Mouse (Mus musculus): ENCODE results near the gene Cwc25. TPM values are rescaled to one million over a fixed set of nuclear protein-coding genes. Genes with fewer than 3 reads are reported as not detected.
"Not testable (repeated sequence)": the region's sequence is repeated elsewhere in the genome, so short reads cannot be mapped to it uniquely, and the experiment has no call there.

Cwc25 gene
- polyA plus RNA-seq, 1 experiment from 2014 or later, result 10.5 TPM

- no peak overlapping the region for H3K9ac ChIP-seq (ENCODE audit: low read length)
- H3K27ac ChIP-seq (ENCODE audit: low read depth), result no peak overlapping the region
- H3K4me2 ChIP-seq (ENCODE audit: low read length), result no peak overlapping the region
- H3K4me1 ChIP-seq (replicated peaks; ENCODE audit: control insufficient read depth, insufficient read depth, low read length), result 0 out of 2 replicates have a peak, but pooled peaks cover 10% of the 10 kb centered on the region
- ATAC-seq (replicated peaks; ENCODE audit: low FRiP score, low TSS enrichment, low read depth) (no peak), DNase-seq (ENCODE audit: low spot score) (no peak)
- WGBS, result 64% methylated on average over 4 of the region's 4 CpGs
- no peaks in the 10 kb centered on the region for H3K9me3 ChIP-seq (ENCODE audit: control insufficient read depth, low read length)
- H3K4me3 ChIP-seq (ENCODE audit: low read depth, low read length), result no peak overlapping the region
- H3K27me3 ChIP-seq (replicated peaks; ENCODE audit: control insufficient read depth, insufficient read depth, low read length), result no peaks in the 10 kb centered on the region
- H3K36me3 ChIP-seq (ENCODE audit: control insufficient read depth, insufficient read depth, low read length), result 0 out of 2 replicates have a peak, but pooled peaks cover 4% of the 10 kb centered on the region
Observed at GRCm38 (mm10) chr11:97737600-97737999, 28.8 kb downstream of the Cwc25 start.

- Histone ChIP-seq H3K9me3 (ENCODE audit: control insufficient read depth, low read length) (no peaks in the 10 kb centered on the region), H3K36me3 (ENCODE audit: control insufficient read depth, insufficient read depth, low read length) (peaks cover 12% of the 10 kb centered on the region), H3K4me3 (ENCODE audit: low read depth, low read length) (no peak overlapping the region), H3K9ac (ENCODE audit: low read length) (no peak overlapping the region), H3K4me1 (replicated peaks; ENCODE audit: control insufficient read depth, insufficient read depth, low read length) (0 out of 2 replicates have a peak, but pooled peaks cover 10% of the 10 kb centered on the region), H3K4me2 (ENCODE audit: low read length) (no peak overlapping the region), H3K27ac (ENCODE audit: low read depth) (no peak overlapping the region), H3K27me3 (replicated peaks; ENCODE audit: control insufficient read depth, insufficient read depth, low read length) (no peaks in the 10 kb centered on the region)
- WGBS, result 92% methylated on average over 5 of the region's 5 CpGs
- DNase-seq (ENCODE audit: low spot score) (no peak), ATAC-seq (replicated peaks; ENCODE audit: low FRiP score, low TSS enrichment, low read depth) (no peak; the same call in 1 of the 2 replicates)
Observed at GRCm38 (mm10) chr11:97736645-97737044, 29.7 kb downstream of the Cwc25 start.

GRCm38 (mm10) chr11:97734810-97735209 is 31.5 kb downstream of the Cwc25 start:
- not testable (repeated sequence) for H3K9ac ChIP-seq (ENCODE audit: low read length); H3K4me1 ChIP-seq (replicated peaks; ENCODE audit: control insufficient read depth, insufficient read depth, low read length); H3K4me2 ChIP-seq (ENCODE audit: low read length); H3K27ac ChIP-seq (ENCODE audit: low read depth); ATAC-seq (replicated peaks; ENCODE audit: low FRiP score, low TSS enrichment, low read depth); H3K9me3 ChIP-seq (ENCODE audit: control insufficient read depth, low read length); H3K27me3 ChIP-seq (replicated peaks; ENCODE audit: control insufficient read depth, insufficient read depth, low read length); H3K4me3 ChIP-seq (ENCODE audit: low read depth, low read length); DNase-seq (ENCODE audit: low spot score)
- peaks cover 28% of the 10 kb centered on the region for H3K36me3 ChIP-seq (ENCODE audit: control insufficient read depth, insufficient read depth, low read length)
- 87% methylated on average over 5 of the region's 5 CpGs for WGBS

DNA sequence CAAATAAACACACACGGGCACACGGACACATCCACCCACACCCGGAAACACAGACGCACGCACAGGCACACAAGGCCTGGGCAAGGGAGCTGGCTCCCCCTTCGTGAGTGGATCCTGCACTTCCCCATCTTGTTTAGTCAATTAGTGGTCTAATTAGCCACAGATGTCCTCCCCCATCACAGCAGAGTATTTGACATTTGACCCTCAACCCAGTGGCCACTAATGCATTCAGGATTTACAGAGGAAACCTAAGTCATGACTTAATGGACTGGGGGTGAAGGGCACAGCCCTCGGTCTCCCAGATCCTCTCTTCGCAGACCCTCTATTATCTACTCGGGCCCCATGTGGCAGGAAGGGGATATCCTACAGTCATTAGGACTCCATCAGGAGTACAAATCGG is 32.7 kb downstream of the Cwc25 start:
- Histone ChIP-seq H3K4me2 (ENCODE audit: low read length) (no peak overlapping the region), H3K4me1 (replicated peaks; ENCODE audit: control insufficient read depth, insufficient read depth, low read length) (0 out of 2 replicates have a peak, but pooled peaks cover 3% of the 10 kb centered on the region), H3K4me3 (ENCODE audit: low read depth, low read length) (no peak overlapping the region), H3K27ac (ENCODE audit: low read depth) (no peak overlapping the region), H3K27me3 (replicated peaks; ENCODE audit: control insufficient read depth, insufficient read depth, low read length) (no peaks in the 10 kb centered on the region), H3K9ac (ENCODE audit: low read length) (no peak overlapping the region), H3K9me3 (ENCODE audit: control insufficient read depth, low read length) (no peaks in the 10 kb centered on the region), H3K36me3 (ENCODE audit: control insufficient read depth, insufficient read depth, low read length) (peaks cover 37% of the 10 kb centered on the region)
- ATAC-seq (replicated peaks; ENCODE audit: low FRiP score, low TSS enrichment, low read depth) (no peak), DNase-seq (ENCODE audit: low spot score) (no peak)
- WGBS, result 30% methylated on average over 10 of the region's 10 CpGs

GRCm38 (mm10) chr11:97728730-97729129 is 37.6 kb downstream of the Cwc25 start:
- no peak for ATAC-seq (replicated peaks; ENCODE audit: low FRiP score, low TSS enrichment, low read depth)
- Histone ChIP-seq H3K4me2 (ENCODE audit: low read length) (no peak overlapping the region), H3K4me1 (replicated peaks; ENCODE audit: control insufficient read depth, insufficient read depth, low read length) (no peaks in the 10 kb centered on the region), H3K27me3 (replicated peaks; ENCODE audit: control insufficient read depth, insufficient read depth, low read length) (no peaks in the 10 kb centered on the region), H3K36me3 (ENCODE audit: control insufficient read depth, insufficient read depth, low read length) (peaks cover 84% of the 10 kb centered on the region), H3K27ac (ENCODE audit: low read depth) (no peak overlapping the region), H3K9ac (ENCODE audit: low read length) (no peak overlapping the region), H3K4me3 (ENCODE audit: low read depth, low read length) (no peak overlapping the region), H3K9me3 (ENCODE audit: control insufficient read depth, low read length) (no peaks in the 10 kb centered on the region)
- 73% methylated on average over 7 of the region's 7 CpGs for WGBS
- no peak for DNase-seq (ENCODE audit: low spot score)

- Histone ChIP-seq H3K9me3 (ENCODE audit: control insufficient read depth, low read length) (no peaks in the 10 kb centered on the region), H3K4me3 (ENCODE audit: low read depth, low read length) (no peak overlapping the region), H3K4me1 (replicated peaks; ENCODE audit: control insufficient read depth, insufficient read depth, low read length) (no peaks in the 10 kb centered on the region), H3K4me2 (ENCODE audit: low read length) (no peak overlapping the region), H3K27me3 (replicated peaks; ENCODE audit: control insufficient read depth, insufficient read depth, low read length) (no peaks in the 10 kb centered on the region), H3K36me3 (ENCODE audit: control insufficient read depth, insufficient read depth, low read length) (peaks cover 88% of the 10 kb centered on the region), H3K9ac (ENCODE audit: low read length) (no peak overlapping the region), H3K27ac (ENCODE audit: low read depth) (no peak overlapping the region)
- DNase-seq (ENCODE audit: low spot score), result no peak
- 71% methylated on average over 7 of the region's 7 CpGs for WGBS
- no peak for ATAC-seq (replicated peaks; ENCODE audit: low FRiP score, low TSS enrichment, low read depth)
Observed at GRCm38 (mm10) chr11:97728311-97728710, 38.0 kb downstream of the Cwc25 start.

DNA sequence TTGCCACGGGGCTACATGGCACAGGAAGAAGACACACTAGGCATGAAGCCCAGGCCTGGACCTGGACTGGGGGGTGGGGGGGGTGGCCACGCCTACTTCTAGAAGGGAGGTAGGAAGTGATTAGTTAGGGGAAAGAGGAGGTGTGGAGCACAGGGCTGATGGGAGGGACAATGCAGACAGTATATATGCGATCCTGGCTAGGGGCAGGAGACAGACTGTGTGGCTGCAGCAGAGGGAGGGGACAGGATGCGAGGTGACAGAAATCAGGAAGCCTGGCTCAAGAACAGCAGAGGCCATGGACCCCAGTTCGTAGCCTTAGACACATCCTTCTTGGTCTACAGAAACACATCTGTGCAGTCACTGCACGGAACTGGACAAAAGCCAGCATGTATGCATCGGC is 42.6 kb downstream of the Cwc25 start:
- DNase-seq (ENCODE audit: low spot score) (no peak), ATAC-seq (replicated peaks; ENCODE audit: low FRiP score, low TSS enrichment, low read depth) (no peak)
- Histone ChIP-seq H3K27ac (ENCODE audit: low read depth) (no peak overlapping the region), H3K4me3 (ENCODE audit: low read depth, low read length) (no peak overlapping the region), H3K4me2 (ENCODE audit: low read length) (no peak overlapping the region), H3K4me1 (replicated peaks; ENCODE audit: control insufficient read depth, insufficient read depth, low read length) (no peaks in the 10 kb centered on the region), H3K36me3 (ENCODE audit: control insufficient read depth, insufficient read depth, low read length) (peaks cover 95% of the 10 kb centered on the region), H3K9me3 (ENCODE audit: control insufficient read depth, low read length) (peaks cover 4% of the 10 kb centered on the region; the same call in 1 of the 2 replicates), H3K9ac (ENCODE audit: low read length) (no peak overlapping the region), H3K27me3 (replicated peaks; ENCODE audit: control insufficient read depth, insufficient read depth, low read length) (no peaks in the 10 kb centered on the region)
- WGBS, result 80% methylated on average over 7 of the region's 7 CpGs

DNA sequence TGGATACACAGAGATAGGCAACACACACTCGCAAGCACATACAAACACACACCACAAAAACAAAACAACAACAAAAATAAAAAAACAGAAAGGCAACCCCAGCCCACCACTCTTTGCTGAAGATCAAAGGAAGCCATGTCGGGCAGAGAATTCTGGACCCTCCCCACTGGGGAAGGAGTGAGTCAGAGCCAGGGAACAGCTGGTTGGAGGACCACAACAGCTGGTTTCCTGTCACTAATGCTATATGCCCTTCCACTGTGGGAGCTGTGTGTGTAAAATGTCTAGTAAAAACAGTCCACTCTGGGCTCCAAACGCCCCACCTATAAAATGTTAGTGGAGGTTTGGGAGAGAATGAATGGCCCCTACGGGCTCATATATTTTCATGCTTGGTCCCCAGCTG is 45.0 kb downstream of the Cwc25 start:
- no peak overlapping the region for H3K4me3 ChIP-seq (ENCODE audit: low read depth, low read length)
- H3K4me2 ChIP-seq (ENCODE audit: low read length), result no peak overlapping the region
- 89% methylated on average over 4 of the region's 4 CpGs for WGBS
- H3K9me3 ChIP-seq (ENCODE audit: control insufficient read depth, low read length), result peaks cover 4% of the 10 kb centered on the region; the same call in 1 of the 2 replicates
- H3K36me3 ChIP-seq (ENCODE audit: control insufficient read depth, insufficient read depth, low read length), result peaks cover 95% of the 10 kb centered on the region
- H3K27ac ChIP-seq (ENCODE audit: low read depth), result no peak overlapping the region
- H3K27me3 ChIP-seq (replicated peaks; ENCODE audit: control insufficient read depth, insufficient read depth, low read length), result no peaks in the 10 kb centered on the region
- H3K4me1 ChIP-seq (replicated peaks; ENCODE audit: control insufficient read depth, insufficient read depth, low read length), result no peaks in the 10 kb centered on the region
- no peak overlapping the region for H3K9ac ChIP-seq (ENCODE audit: low read length)
- ATAC-seq (replicated peaks; ENCODE audit: low FRiP score, low TSS enrichment, low read depth) (no peak), DNase-seq (ENCODE audit: low spot score) (no peak)

DNA sequence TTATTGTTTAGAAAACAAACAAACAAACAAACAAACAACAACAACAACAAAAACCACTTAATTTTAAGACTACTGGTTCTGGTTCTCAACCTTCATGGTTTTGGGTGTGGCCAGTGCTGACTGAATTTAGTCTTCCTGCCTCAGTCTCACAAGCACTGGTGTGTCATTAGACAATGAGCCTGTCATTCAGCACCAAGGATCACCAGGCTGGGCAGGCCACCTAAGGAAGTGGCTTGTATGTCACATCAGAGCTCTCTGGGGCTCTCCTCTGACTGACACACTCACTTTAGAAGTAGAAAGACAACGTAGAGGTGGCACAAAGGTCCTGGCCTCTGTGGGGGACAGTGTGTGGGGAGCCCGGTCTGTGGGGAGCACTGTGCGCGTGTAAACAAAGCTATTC is 47.3 kb downstream of the Cwc25 start:
- Histone ChIP-seq H3K27ac (ENCODE audit: low read depth) (no peak overlapping the region), H3K9ac (ENCODE audit: low read length) (no peak overlapping the region), H3K4me1 (replicated peaks; ENCODE audit: control insufficient read depth, insufficient read depth, low read length) (no peaks in the 10 kb centered on the region), H3K4me2 (ENCODE audit: low read length) (no peak overlapping the region), H3K9me3 (ENCODE audit: control insufficient read depth, low read length) (peaks cover 4% of the 10 kb centered on the region; the same call in 1 of the 2 replicates), H3K27me3 (replicated peaks; ENCODE audit: control insufficient read depth, insufficient read depth, low read length) (no peaks in the 10 kb centered on the region), H3K36me3 (ENCODE audit: control insufficient read depth, insufficient read depth, low read length) (peaks cover 80% of the 10 kb centered on the region), H3K4me3 (ENCODE audit: low read depth, low read length) (no peak overlapping the region)
- DNase-seq (ENCODE audit: low spot score) (no peak), ATAC-seq (replicated peaks; ENCODE audit: low FRiP score, low TSS enrichment, low read depth) (no peak)
- 89% methylated on average over 4 of the region's 4 CpGs for WGBS

All from intestine, embryonic 14.5 days (tissue).